Mouse (Mus musculus) brain, embryonic 18.5 days (tissue): Measurements from ENCODE around the gene Alkbh3.
A peak's percentile ranks its signal among the peaks of the same experiment; 100 is the strongest.

Experiments used
- DNase-seq: peaks from one replicate; pipeline ENCODE4 v3.0.0-alpha.2; 2012; ENCODE audit warnings: low read depth, low spot score

Gene Alkbh3

DNA sequence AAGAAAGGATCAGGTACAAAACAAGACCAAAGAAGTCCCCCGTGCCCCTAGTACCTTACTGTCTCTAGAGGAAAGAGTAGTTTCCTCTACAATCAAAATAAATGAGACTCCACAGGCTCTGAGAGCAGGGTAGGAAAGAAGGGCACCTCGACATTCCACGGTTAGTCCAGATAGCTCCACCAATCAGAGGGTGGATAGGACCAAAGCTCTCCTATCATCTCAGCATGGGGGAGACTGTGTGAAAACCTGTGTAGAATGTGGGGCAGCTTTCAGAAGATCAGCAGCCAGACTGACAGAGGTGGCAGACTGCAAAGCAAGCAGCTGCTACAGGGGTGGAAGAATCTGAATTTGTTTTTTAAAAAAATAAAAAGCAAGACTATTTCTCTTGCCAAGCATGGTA is 17.8 kb downstream of the Alkbh3 start:
- no peak for DNase-seq

DNA sequence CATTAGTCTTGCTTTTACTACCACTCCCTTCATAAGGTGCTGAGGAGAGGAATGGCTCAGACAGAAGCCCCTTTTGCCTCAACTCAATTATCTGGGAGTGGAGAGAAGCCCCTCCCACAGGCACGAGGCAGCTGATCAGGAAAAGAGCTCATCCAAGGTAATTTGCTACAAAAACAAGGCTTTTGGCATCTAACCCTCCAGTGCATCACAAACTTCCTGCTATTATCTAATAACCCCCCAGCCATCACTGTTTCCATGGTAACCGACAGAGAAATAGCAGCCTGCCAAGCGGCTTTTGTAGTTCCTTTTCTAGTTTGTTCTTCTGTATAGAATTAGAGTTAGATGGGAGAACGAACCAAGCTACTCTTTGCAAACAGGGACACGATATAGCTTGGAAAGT is 18.3 kb downstream of the Alkbh3 start:
- peak; percentile 70 for DNase-seq

DNA sequence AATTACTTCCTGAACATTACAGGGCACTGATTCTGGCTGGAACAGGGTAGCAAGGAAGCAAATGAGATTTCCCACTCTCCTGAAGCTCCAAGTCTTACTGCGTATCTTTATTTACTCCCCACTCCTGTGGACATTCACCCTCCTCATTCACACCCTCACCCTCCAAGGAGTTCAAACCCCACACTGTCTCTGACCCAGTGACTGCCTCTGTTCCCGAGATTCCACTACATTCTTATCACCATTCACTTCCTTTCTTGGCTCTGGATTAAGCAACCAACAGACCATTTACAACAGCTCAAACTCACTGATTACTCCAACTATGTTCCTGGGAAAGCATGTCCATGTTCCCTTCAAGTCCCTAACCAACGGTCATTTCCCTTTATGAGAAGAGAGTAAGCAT is 19.3 kb downstream of the Alkbh3 start:
- no peak for DNase-seq

DNA sequence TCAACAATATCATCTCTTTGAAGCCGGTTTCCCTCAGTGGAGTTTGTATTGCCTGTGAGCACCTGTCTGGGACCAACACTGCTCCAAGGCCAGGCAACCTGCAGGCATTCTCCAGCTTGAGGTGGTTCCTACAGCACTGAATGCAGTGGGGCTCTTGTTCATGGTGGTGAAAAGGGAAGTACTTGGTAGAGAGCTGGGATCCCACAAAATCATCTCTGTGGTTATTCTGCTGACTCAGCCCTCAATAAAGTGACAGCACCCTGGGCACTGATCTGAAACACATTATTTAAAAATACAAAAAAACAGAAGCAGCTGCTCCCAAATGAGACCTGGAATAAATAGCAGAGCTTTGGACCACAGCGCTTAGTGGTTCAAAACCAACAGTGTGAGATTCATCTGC is 22.2 kb downstream of the Alkbh3 start:
- DNase-seq: no peak

DNA sequence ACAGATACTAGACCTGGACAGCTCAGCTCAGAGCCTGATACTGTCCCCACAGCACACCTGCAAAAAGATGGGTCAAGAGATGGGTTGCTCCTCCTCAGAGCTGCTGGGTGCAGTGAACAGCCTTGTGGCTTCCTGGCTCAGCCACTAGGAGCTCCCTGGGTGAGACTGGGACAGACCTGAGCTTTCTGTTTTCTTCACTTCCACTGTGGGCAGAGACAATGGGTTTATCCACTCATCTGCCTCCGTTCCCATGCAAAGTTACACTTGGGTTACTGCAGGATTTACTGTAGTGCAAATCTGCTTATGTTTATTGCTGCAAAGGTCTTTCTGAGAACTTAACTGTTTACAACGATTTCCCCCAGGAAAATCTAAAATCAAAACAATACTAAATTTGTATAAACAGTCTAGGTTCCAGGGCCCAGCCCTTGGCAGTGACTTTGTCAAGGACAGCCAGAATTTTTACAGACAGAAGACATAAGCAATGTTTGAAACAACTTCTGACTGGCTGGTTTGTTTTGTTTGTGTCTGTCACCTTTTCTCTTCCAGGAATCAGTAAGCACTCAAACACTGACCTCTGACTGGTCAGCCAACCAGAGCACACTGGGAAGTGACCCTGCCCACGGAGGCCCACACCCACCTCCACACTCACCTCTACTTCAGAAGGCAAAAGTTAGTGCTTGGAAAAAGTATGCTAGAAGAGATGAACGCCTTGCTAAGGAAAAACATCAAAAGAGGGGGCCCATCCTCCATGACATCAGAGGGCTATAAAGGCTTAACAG is 28.0 kb downstream of the Alkbh3 start:
- no peak for DNase-seq

DNA sequence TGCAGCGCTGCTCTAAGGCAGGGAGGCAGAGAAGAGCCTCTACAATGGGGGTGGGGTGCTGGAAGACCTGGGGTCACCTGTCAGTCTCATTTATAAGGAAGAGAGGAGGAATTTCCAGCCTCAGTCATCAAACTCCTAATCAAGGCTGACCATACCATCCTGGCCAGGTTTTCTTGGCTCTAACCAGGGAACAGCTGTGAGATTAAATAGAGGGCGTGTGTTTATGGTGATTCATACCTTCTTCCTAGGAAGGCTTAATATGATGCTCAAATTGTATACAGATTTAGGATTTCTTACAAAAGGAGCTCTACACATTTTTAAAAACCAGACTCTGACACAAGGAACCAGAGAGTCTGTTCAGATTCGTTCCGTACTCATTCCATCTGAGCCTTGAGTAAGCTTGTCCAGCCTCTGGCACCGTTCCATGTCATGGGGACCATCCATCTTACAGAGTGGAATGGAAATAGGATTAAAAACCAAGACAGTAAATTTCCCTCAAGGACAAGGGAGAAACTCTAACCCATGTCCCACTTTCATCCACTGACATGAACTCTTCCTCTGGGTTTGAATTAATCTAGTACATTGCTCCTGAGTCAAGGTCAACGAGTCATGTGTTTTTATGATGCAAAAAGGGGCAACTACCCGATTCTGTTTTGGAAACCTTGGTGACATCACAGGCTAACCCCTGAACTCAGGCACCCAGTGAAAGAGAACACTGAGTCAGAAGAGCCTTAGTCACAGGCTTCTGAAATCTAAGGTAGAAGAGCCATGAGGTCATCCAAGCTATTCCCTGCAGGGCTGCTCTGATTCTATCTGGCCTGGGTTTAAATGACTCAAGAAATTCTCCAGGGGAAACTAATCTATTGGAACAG is 31.1 kb downstream of the Alkbh3 start:
- no peak for DNase-seq

DNA sequence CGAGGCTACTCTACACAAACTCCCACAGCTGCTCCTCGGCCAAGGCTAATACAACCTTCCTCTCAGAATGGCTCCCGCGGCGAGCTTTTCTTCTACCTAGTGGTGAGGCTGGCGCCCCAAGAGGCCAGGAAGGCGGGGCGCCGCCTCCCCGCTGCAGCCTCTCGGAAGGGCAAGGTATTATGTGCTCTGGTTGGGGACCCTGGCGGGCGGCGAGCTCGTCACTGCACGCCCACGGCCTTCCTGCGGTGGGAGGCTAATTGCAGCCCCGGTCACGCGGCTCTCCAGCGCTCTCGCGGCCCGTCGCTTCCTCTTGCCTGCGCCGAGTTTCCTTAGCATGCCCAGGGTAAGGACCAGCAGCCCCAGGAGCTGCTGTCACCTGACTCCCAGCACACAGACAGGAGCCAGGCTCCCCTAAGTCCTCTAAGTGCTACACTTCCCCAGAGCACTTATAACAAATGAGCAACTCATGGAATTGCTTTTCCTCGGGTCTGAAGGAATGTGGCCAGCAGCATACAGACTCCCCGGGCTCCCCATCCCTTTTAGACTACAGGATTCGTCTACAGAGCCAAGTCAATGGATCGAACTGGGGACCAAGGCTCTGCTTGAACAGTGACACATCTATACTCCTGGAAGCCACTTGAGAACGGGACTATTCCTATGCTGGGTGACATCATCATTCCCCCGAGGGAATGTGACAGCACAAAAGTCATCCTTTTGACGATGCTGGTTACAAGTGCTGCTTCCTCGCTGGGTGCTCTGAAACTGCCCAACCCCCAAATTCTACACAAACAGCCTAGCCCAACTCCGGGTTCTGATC is 34.0 kb downstream of the Alkbh3 start:
- no peak for DNase-seq

DNA sequence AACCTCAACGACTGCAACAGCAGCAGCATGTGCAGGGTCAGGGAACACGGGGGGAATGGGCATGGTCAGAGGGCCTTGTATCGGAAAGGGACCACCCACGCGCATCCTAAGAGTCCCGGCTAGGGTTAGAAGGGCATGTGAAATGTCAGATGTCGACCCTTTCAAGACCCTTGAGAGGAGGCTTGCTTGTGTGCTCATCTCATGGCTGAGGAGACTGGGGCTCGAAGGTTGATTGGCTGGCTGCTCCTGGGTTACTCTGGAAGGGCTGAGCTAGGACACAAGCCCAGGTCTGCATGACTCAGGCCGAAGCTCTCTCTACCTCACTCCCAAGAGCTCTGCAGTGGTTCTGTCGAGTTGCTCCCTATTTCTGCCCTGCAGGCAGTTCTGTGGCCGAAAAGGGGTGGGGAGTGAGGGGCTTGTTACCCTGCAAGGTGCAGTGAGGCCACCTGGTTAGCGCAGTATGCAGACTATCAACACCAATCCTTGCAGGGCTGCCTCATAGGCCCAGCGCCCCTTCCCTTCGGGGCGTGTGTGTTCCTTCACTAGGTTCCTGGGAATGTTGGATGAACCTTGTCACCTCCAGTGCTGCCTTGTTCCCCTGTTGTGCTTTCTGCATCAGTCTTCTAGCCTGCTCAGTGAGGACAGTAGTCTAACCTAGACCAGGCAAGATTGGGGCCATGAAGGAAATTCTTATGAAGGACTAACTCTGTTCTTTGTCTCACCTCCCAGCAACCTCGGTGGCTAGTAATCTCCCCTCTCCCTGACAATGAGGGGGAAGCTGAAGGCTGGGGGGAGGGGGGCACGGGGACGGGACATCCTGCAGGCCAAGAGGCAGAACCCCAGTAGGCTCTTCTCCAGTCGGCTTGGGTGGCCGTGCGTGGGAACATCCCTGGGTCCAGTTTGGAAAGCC is 34.8 kb downstream of the Alkbh3 start:
- DNase-seq: no peak

DNA sequence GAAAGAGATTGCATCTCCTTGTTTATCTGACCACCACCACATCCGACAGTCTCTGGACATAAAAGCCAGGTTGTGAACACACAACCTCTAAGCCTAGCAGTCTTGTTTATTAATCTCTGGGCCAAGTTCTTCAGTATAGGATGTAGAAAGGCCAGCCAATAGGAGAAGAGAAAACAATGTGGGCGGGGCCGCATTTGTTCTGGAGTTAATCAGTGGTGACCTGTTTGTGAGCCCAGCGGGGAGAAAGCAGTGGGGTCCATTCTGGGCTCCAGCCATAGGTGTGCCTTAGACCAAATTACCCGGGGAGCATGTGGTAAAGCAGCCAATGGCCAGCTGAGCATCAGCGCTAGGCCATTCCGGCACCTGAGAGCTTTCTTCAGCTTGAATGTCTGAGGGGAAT is 35.6 kb downstream of the Alkbh3 start:
- no peak for DNase-seq

DNA sequence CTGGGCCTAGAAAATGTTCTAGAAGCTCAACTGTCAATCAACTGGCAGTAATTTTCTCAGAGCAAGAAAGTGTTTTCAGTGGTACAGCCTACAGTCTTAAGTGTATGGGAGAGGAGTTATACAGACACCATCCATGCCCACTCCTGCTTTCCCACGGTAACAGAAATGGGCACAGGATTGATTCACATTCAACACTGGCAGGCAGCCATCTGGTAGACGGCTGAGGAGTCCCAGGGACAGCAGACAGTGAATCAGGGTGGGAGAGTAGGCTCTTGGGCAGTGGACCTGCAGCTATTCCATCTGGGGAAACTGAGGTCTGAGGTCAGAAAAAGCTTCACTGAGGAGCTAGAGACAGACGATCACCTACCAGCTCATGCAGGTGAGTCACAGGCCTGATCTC is 39.0 kb downstream of the Alkbh3 start:
- no peak for DNase-seq

DNA sequence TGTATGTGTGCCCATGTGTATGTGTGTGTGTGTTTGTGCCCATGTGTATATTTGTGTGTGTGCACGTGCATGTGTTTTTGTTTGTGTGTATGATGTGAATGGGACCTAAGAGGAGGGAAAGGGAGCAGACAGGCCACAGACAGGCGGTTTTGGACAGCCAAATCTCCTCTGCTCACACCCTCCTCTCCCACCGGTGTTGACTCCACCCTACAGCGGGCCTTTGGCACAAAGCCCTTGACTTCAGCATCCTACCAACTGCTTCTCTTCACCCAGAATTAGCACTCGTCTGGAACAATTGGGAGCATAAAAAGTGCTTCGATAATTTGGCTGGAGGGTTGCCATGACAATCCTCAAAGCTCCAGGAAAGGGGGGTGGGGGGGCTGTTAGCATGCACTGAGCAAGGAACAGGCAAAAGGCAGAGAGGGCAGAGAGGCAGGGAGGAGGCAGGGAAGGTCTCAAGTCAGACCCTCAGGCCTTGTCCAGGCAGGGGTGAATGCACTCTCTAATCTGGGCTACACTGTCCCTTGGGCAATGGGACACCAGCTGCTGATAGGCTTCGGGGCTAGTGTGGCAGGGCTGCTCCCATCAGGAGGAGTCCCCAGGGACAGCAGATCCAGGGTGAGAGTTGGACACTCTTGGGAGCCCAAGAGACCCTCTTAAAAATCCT is 46.0 kb downstream of the Alkbh3 start:
- DNase-seq: no peak

DNA sequence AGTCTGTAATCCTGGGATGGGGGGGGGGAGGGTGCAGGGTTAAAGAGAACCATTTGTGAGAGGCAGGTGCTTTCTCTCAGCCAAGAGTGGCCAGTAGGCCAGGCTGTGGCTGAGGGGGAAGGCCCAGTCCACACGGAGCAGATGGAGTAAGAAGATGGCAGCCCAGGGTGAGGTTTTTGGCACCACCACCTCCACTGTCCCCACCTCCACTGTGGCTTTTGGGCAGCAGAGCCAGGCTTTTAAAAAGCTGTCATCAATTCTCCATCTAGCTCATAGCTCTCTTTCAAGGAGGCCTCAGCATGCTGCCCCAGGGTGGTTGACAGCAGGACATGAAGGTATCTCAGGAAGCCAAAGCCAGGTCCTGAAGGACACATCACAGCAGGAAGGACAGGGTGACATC is 46.8 kb downstream of the Alkbh3 start:
- DNase-seq: no peak

DNA sequence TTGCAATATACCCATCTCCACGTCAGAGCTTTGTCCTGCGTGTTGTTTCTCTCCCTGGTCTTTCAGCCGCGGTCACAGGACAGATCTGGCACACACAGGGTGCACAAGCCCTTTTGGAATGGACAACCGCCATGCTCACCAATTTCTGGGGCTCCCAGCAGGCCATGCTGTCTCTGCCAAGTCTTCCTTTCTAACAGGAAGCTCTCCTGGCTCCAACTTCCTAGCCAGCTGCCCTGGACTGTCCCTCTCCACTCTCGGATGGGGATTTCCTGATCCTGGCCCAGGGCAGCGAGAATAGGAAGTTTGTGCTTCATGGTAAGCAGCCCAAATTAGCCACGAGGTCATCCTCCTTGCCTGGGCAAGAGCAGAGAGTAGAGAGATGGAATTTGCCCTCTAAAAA is 48.9 kb downstream of the Alkbh3 start:
- no peak for DNase-seq

DNA sequence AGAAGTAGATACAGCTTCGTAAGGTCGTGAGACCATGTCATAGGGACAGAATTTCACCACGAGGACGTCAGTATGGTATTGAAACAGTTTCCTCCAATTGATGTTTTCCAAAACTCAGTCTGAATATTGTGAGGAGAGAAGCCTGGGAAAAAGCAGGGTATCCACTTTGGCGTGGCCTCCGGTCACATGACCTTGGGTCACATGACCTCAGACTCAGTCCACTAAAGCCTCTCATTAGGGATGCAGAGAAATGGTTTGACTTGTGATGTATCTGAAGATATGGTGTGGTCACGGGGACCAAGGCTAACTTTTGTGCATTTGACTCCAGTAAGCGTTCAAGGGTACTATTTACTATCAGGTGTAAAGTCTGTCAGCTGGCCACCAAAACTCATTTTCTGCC is 51.3 kb downstream of the Alkbh3 start:
- DNase-seq: no peak

DNA sequence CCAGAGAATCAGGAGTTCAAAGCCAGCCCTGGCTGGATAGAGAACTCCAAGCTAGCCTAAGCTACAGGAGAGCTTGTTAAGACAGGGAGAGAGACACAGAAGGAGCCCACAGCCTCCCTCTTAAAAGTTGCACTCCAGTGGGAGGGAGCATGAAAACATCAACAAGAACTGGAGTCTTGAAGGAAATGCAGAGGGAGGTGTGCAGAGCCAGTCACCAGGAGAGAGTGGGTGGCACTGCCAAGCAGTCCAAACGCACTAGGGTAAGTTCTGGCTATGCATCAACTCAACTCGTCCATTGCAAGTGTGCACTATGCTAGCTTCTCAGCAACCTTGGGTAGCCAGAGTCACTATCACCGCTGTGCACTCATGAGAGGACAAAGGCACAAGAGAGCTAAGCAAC is 52.4 kb downstream of the Alkbh3 start:
- no peak for DNase-seq

DNA sequence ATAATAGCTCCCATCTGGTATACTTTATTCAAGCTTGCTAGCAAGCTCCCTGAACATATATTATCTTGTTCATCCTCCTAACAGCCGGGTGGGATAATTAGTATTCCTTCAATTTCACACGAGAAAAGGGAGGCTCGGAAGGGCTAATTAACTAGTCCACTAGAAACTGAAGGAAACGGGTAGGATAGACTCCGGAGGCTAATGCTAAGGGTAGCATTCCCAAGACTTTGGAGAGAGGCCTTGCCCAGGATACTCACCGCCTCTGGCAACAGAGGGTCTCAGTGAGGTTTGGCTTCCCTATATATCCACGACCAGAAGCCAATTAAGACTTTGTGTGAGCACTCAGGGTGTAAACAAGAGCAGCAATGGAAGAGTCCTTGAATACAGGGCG is 52.8 kb downstream of the Alkbh3 start:
- no peak for DNase-seq

DNA sequence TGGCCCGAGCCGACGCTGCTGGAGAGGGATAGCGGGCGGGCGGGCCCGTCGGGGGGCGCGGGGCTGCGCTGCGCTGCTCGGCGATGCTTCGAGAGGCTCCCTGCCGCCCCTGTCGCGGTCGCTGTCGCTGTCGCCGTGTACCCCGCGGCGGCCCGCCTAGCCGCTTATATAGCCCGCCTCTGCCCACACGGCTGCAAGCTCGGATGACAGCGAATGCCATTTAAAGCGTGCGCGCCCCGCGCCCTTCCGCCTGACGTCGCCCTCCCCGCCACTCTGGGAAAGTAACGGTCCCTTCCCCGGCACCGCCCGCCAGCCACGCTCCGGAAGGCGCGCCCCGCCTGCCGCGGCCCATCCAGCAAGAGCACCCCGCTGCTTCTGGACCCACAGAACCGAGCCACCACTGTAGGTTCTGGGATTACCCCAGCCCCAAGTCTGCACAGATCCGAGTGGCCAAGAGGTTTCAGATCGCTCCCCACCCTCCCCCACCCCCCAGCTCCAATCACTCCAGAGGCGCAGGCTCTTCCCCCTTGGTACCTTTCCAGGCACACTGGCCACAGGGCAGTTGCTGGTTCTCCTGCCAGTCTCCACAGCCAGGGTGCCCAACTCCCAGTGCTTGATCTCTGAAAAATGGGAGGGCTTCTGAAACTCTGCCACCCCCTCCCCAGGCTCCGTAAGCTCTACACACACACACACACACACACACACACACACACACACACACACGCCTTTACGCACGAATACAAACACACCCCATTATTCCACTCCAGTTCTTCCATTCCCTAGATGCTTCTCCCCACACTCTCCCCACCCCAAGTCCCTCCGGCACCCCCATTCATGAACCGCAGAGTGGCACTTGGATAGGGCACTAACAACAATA is 53.5 kb downstream of the Alkbh3 start, which contains the start of gene Gm13889:
TSS of gene Gm13889 (minus strand) at position 294 of the 877 bp plus-strand sequence.
- peak; percentile 64 for DNase-seq

DNA sequence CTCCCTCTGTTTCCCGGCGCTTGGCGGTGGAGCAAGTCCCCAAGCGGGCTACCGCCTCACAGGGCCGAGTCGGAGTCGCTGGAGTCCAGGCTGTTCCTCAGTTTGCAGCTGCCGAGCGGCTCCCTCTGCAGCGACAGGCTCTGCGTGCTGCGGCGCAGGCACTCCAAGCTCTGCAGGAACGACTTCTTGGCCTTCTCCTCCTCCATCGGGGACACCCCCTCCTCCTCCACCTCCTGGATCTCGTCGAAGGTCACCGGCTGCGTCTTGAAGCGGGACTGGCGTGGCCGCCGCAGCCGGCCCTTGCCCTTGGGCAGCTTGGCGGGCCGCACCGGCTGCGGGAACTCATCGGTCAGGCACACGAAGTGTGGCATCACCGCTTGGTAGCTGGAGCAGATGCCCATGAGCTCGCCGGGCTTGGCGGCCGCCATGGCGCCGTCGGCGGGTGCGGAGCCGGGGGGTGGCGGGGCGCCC is 54.2 kb downstream of the Alkbh3 start:
- no peak for DNase-seq

DNA sequence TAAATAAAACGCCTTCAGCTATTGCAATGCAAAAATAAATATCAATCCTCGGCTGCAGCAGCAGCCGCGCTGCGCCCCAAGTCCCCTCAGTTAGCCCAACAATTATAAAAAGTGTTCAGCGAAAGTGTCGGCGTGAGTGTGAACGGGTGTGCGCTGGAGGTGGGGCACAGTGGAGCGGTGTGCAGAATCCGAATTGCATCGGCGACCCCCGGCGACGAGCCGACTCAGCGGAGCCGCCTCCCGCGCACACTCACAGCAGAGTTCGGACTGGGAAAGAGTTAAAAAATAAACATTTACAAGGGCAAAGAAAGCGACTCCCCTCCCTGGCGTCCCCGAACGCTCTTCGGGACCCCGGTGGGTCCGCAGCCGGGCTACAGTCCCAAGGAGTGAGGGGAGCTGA is 54.7 kb downstream of the Alkbh3 start:
- no peak for DNase-seq
